Mouse (Mus musculus) yolk sac, embryonic 10.5 days (tissue): ENCODE measurements around the gene Hoxb5.

Source experiments
- DNase-seq: peaks from one replicate; pipeline ENCODE4 v3.0.0-alpha.2; 2017; ENCODE audit warnings: low spot score

Hoxb5 gene

DNA sequence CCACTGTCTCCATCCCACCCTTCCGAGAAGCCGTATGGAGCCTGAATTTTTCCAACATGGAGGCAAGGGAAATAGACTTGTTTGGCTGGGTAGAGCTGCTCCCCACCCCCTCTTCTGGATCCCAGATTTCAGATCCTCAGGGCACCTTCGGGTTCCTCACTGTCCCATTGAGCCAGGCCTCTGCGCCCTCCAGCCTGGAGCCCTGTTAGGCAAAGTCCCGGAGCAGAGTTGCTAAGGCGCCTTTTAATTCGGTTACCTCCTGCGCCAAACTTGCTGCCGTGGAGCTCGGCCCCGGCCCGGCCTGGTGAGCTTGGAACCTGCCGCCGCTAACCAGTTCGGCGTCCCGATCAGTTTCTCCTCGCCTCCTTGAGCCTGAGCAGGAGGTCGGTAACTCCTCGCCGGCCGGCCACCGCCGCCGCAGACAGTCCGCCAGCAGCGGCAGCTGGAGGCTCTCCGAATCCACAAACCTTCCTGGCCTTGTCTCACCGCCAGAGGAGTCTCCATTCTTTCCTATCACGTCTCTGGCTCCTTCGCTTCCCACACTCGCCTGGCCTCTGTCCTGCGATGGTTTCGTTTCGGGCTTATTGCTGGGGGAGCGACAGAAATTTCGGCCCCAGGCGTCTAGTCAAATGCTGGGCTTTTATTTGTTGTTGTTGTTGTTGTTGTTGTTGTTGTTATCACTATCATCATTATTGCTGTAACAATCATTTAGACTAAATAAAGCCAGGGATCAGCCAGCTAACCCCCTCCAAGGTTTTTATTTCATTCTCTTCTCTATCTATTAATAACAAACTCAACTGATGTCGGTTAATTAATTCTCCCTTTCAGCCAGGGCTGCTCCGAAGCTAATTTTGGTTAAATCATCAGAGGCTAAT, 38.8 kb downstream of the Hoxb5 start:
- no peak for DNase-seq

DNA sequence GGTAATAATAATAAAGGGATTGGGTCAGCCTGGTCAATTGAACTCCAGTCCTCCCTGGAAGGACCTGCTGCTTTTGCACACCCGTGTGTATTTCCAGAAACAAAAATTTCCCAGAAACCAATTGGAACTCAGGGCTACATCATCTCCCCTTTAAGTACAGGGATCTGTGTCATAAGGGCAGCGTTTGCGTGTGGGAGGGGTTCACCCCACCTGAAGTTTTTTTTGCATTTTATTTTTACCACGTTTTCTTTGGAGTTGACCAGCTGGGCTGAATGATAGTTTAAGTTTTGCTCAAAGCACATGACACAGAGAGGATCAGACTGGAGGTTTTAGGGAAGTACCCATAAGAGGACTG, 39.4 kb downstream of the Hoxb5 start:
- DNase-seq: no peak

- DNase-seq: no peak
Observed at GRCm38 (mm10) chr11:96343206-96343745, 40.1 kb downstream of the Hoxb5 start.

- no peak for DNase-seq
Observed at GRCm38 (mm10) chr11:96344061-96344877, 41.1 kb downstream of the Hoxb5 start.

GRCm38 (mm10) chr11:96344878-96345159, 41.7 kb downstream of the Hoxb5 start:
- no peak for DNase-seq

DNA sequence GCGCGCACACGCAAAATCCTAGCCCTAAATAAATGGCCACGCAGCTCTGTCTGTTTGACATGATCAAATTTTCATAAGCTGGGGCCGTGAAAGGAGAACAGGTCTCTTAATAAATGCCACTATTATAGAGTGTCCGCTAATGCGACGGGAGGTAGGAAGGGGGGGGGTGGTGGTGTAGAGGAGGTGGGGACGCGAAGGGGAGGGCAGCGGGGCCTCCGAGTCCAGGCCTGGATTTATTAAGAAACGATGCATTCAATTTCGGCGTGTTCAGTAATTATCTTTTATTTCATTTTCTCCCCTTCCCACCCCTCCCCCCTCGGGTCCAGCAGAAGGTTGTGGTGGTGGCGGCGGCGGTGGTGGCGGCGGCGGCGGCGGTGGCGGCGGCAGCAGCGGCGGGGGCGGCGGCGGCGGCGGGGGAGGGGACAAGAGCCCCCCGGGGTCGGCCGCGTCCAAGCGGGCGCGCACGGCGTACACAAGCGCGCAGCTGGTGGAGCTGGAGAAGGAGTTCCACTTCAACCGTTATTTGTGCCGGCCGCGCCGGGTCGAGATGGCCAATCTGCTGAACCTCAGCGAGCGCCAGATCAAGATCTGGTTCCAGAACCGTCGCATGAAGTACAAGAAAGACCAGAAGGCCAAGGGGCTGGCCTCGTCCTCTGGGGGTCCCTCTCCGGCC, 42.2 kb downstream of the Hoxb5 start:
- no peak for DNase-seq

DNA sequence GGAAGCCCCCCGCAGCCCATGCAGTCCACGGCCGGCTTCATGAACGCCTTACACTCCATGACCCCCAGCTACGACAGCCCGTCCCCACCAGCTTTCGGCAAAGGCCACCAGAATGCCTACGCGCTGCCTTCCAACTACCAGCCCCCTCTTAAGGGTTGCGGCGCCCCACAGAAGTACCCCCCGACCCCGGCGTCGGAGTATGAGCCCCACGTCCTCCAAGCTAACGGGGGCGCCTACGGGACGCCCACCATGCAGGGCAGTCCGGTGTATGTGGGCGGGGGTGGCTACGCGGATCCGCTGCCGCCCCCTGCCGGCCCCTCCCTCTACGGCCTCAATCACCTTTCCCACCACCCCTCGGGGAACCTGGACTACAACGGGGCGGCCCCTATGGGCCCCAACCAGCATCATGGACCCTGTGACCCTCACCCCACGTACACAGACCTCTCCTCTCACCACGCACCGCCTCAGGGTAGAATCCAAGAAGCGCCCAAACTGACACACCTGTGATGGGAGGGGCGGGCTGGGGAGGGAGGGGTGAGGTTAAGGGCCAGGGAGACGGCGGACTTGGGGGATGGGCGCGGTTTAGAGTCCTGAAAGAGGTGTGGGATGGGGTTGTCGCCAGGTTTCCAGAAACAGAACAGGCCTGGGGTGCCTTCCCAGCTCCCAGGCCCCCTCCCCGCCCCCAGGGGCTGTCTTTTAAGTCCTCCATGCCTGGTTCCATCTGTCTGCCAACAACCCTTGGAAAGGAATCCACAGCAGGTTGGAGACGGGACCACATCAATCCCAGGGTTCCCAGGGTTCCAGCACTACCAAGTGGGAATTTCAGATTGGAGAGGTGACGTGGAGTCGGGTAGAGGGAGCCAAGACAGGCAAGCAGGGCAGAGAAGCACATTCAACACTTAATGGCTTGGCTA, 43.0 kb downstream of the Hoxb5 start:
- DNase-seq: peak; percentile 14

GRCm38 (mm10) chr11:96346916-96347520, 43.9 kb downstream of the Hoxb5 start:
- DNase-seq: peak; percentile 2

- no peak for DNase-seq
Observed at GRCm38 (mm10) chr11:96347717-96348116, 44.6 kb downstream of the Hoxb5 start.

DNA sequence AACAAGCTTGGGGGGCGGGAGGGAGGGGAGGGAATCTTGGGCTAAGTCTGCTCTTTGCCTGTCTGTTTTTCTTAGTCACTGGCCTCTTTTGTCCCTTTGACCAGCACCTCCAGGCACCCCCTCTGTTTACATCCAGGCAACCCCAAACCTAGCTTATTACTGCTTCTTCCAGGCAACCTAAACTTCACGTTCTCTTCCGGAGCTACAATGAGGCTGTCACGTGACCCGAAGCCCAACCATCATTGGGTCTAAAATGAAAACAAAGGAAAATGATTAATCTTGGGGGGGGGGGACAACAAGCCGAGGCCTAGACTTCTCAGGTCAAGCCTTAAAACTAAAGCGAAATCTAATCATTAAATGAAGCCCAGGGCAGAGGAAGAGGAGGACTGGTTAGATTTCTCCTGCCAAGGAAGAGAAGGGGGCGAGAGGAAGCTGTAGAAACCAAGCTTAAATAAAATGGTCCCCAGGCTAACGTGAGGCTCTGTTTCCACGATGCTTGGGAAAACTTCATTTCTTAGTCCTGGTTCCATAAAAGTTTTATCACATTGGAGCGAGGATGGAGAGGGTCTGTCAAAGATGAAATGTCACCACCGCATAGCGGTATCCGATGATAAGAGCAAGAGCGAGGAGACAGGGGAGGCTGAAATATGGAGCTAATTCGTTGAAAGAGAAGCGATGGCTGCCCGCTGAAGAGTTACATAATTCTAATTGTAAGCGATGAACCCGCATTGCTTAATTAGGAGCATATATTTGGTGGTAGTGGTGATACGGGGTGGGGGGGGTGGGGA, 45.2 kb downstream of the Hoxb5 start:
- DNase-seq: peak; percentile 44

DNA sequence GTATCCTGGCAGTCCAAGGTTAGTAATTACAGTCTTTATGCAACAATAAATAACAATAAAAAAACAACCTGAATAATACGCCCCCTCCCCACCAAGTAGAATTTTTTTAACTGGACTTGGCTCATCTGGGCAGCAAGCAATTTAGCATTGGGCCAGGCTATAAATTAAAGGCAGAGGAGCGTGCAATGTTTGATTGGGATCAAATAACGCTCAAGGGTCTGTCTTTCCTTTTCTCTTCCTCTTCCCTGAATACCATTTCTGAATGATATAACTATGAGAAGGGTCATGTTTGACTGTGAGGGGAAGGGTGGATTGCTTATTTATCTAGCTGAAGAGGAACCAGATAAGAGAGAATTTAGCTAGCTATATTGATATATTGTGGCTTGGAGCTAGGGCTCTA, 45.9 kb downstream of the Hoxb5 start:
- no peak for DNase-seq

- DNase-seq: peak; percentile 23
Observed at GRCm38 (mm10) chr11:96349491-96350340, 46.6 kb downstream of the Hoxb5 start.

- no peak for DNase-seq
Observed at GRCm38 (mm10) chr11:96350341-96350624, 47.1 kb downstream of the Hoxb5 start, which contains the start of gene Hoxb2. Gene Hoxb2, plus strand, starts transcription at chr11:96350525.

DNA sequence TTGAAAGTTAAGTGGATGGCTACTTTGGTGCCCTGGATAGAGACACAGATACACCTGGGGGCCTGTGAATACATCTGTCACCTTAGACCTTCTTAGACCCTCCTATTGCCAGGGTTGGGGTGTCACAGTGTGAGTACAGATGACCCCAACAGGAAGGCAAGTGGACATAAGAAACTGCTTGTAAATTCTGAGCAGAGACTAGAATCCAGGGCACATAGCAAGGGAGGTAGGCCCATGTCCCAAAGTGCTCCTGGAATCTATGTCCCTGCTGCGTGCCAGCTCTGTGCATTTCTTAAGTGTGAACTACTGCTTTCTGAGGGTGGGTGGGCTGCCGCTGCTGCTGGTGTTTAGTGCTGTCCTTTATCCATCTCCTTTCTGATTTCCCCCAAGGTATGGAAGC, 47.7 kb downstream of the Hoxb5 start:
- no peak for DNase-seq

DNA sequence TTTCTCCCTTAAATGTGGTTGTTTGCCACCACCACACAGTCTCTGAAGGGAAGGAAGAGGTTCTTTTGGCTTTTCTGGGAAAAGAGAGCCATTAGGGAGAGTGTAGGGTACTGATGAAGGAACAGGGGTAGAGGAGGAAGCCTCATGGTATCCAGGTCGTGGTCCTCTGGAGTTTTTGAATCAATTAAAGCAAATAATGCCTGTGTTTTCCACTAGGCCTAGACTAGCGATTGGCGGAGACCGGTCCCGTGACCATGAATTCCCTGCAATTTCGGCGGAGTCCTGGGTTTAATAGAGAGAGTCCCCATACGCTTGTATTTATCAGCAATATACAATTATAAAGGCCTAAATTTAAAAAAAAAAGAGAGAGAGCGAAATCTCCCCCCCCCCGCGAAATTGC, 48.2 kb downstream of the Hoxb5 start:
- peak; percentile 9 for DNase-seq

GRCm38 (mm10) chr11:96351831-96352230, 48.7 kb downstream of the Hoxb5 start:
- peak; percentile 50 for DNase-seq

DNA sequence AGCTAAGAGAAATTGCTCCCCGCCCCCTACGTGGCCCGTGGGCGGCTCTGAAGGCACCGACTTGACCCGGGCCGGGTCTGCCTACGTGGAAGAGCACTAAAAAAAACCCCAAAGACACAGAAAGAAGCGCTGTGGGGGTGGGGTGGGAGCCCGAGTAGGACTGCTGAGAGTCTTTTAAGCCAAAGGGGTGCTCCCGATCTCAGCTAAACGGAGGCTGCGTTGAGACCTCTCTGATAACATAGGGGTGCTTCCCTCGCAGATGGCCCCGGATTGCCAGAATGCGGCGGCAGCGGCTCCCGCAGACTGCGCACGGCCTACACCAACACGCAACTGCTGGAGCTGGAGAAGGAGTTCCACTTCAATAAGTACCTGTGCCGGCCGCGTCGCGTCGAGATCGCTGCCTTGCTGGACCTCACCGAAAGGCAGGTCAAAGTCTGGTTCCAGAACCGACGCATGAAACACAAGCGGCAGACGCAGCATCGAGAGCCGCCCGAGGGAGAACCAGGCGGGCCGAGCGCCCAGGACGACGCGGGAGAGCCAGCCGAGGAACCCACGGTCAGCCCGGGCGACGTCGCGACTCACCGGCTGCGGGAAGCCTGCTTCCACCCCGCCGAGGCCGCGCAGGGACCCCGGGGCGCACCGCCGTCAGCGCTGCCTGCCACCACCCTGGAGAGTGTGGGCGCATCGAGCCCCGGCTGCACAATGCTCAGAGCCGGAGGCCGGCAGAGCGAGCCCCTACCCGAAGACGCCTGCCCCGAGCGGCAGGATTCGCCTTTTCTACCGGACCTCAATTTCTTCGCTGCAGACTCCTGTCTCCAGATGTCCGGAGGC, 49.8 kb downstream of the Hoxb5 start:
- DNase-seq: peak; percentile 61

GRCm38 (mm10) chr11:96353522-96353841, 50.3 kb downstream of the Hoxb5 start:
- DNase-seq: no peak

GRCm38 (mm10) chr11:96353939-96354338, 50.8 kb downstream of the Hoxb5 start:
- DNase-seq: peak; percentile 37
